ENCODE assay signal across 15 mouse cellular contexts in the genomic region with DNA sequence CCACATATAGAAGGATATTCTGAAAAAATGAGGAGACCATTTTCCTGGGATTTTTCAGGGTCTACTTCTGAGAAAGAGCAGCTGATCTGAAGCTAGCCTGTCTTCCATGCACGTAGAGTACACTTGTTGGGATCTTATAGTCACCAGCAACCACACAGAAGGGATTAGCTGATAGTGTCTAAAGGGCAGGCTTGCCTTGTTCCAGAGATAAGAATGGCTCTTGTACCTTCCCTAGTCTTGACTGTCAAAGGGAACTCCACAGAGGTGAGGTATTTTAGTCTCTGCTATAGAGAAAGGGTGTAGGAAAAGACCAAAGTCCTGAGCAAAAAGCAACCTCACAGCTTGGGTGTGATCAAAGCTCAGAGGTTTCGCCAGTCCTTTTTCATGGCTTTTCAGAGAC. TPM values are rescaled to one million over a fixed set of nuclear protein-coding genes. Genes with fewer than 3 reads are reported as not detected.
"Had no signal": no experiment of that assay in that cellular context is flagged by ENCODE, and none has a peak within 500 bp of the region (broad histone marks: within the 10 kb centered on the region; RNA-seq: fewer than 3 reads in every experiment).

No protein-coding gene starts in this region.

- H3K4me2 ChIP-seq: limb, embryonic 13.5 days; midbrain, embryonic 13.5 days; neural tube, embryonic 15.5 days had no signal

- H3K27me3 ChIP-seq: limb, embryonic 13.5 days; midbrain, embryonic 13.5 days; neural tube, embryonic 15.5 days had no signal

- ATAC-seq: midbrain, embryonic 13.5 days had no signal

- H3K9ac ChIP-seq: limb, embryonic 13.5 days; midbrain, embryonic 13.5 days; neural tube, embryonic 15.5 days had no signal

- DNase-seq: kidney, adult 11 months; layer of hippocampus, adult 9-11 months; left cerebral cortex, postnatal 4 days; lung, adult 18-20 months; right cerebral cortex, adult 18-20 months; right cerebral cortex, postnatal 25 days; thymus, adult 18-20 months; thymus, postnatal 14 days had no signal

- H3K27ac ChIP-seq: limb, embryonic 13.5 days; midbrain, embryonic 13.5 days; neural tube, embryonic 15.5 days had no signal

- H3K4me1 ChIP-seq: limb, embryonic 13.5 days; midbrain, embryonic 13.5 days; neural tube, embryonic 15.5 days had no signal

- H3K9me3 ChIP-seq: limb, embryonic 13.5 days; midbrain, embryonic 13.5 days; neural tube, embryonic 15.5 days had no signal

- H3K36me3 ChIP-seq: limb, embryonic 13.5 days; midbrain, embryonic 13.5 days; neural tube, embryonic 15.5 days had no signal

- H3K4me3 ChIP-seq: limb, embryonic 13.5 days; midbrain, embryonic 13.5 days; neural tube, embryonic 15.5 days had no signal

RNA-seq across cellular contexts. Expression of gene Slc9a3, which starts 26.1 kb away (rescaled TPM):
- total RNA-seq: megakaryocyte-erythroid progenitor cell, adult 5-6 weeks had no signal
- polyA plus RNA-seq: limb, embryonic 13.5 days; lung, embryonic 16.5 days; neural tube, embryonic 11.5 days; stomach, embryonic 14.5 days had no signal
